Mouse (Mus musculus): Measurements from ENCODE around the gene Bcl2a1d.
"Not testable (repeated sequence)": the region's sequence is repeated elsewhere in the genome, so short reads cannot be mapped to it uniquely, and the experiment has no call there.

Bcl2a1d gene

DNA sequence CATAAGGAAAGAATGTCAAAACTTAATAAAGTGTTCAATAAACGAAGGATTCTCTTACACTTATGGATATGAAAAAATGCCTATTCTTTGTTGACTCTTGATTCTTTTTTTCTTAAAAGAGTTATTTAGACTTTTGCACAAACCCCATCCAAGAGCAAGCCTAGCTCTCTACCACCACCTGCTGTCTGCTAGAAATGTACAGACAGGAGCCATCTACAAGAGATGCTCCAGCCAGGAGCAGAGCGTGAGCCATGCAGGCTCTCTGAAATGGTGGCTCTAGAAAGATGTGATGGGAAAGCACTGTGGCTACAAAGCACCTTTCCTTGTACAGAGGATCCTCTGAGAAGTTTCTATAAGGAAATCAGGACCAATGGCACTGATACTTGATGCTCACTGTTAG lies 33.0 kb downstream of the Bcl2a1d start:
- DNase-seq (ENCODE audit: low spot score) = not testable (repeated sequence)

GRCm38 (mm10) chr9:88691307-88691706 lies 40.4 kb downstream of the Bcl2a1d start:
- not testable (repeated sequence) for DNase-seq (ENCODE audit: low spot score)

DNA sequence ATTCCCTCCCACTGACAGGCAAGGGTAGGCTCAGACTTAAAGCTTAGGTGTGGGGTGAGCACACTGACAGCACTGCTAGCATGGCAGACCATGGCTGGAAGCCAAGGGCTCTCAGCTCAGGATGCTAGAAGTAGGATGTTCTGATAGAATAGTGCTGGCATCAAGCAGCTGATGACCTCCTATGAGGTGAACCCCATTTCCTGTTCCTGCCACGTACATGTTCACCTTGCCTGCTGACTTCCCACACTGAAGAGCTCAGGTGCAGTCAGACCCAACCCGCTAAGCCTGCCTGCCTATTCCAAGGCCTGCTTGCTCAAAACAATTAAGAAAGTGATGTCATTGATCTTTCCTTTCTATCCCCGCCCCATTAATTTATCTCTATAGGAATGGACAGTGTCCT lies 42.3 kb downstream of the Bcl2a1d start:
- not testable (repeated sequence) for DNase-seq (ENCODE audit: low spot score)

DNA sequence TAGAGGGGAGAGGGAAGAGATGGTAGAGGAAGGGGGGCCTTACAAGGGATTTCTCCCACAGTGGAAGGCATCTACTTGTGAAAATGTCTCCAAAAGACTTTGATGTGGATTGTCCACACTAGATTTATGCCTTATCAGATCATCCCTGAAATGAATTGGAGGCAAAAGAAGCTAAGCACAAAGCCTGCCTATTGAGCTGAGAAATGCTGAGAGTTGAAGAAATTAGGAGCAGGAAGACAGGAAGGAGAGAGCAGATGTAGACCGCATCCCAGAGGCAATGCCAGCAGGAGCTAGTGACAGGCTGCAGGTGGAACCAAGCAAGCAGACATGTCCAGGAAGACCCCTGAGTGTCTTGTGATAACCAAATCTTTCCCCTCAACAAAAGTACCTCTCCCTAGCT lies 45.0 kb downstream of the Bcl2a1d start:
- not testable (repeated sequence) for DNase-seq (ENCODE audit: low spot score)

Data from MN1 (cell line).